Mouse (Mus musculus): ENCODE data around the gene Mthfd1.

DNA sequence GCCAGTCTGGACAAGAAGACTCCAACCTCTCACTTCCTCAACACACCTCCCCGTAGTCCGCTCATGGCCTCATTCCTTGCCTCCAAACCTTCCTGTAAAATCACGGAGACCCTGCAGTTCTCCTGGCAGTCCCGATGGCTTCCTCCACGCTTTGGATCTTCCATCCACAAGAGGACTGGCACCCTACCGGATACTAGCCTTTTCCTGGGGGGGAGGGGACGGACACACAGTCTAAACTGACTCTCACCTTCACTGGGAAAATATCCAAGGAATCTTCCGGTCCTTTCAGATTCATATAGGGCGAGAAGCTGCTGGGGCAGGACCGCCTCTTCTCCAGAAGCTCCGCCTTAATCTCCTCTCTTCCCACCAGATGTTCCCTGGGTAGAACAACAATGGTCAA, 38.4 kb upstream of the Mthfd1 start:
- TF ChIP-seq CTCF (IDR thresholded peaks at IDR 0.05) (no peak), EP300 (IDR thresholded peaks at IDR 0.05) (no peak)

Measured in lung, postnatal 0 days (tissue).